Mouse (Mus musculus) heart, adult 11 months (tissue): Measurements from ENCODE around the gene Mdm2.

Experiments used
- DNase-seq: peaks from one replicate; pipeline ENCODE4 v3.0.0; 2022

Gene Mdm2

GRCm38 (mm10) chr10:117711408-117711807 lies 850 bp upstream of the Mdm2 start:
- peak; percentile 93 for DNase-seq

DNA sequence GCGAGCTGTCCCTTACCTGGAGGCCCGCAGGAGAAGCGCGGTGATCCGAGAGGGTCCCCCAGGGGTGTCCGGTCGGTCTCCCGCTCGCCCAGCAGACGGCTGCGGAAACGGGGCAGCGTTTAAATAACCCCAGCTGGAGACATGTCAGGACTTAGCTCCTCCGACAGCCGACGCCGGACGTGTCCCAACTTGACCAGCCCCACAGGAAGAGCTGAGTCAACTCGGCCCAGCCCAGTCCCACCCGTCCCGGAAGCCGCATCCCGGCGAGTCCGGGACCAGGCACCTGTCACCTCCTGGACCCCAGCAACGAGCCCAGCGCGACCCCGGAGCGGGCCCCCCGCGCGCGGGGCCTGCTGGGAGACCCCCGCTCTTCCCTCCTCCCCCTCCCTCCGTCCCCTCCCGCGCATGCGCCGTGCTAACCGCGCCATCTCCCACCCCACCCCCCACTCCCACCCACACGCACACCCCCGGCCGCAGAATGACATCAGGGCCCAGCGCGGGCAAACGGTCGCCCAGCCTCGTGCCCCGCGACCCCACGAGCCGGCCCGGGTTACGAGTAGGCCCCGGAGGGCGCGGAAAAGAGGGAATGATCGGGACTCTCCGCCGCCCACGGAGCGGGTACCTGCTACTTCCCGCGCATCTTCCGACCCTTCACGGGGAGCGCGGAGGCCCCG lies 491 bp downstream of the Mdm2 start:
- peak; percentile 99 for DNase-seq

DNA sequence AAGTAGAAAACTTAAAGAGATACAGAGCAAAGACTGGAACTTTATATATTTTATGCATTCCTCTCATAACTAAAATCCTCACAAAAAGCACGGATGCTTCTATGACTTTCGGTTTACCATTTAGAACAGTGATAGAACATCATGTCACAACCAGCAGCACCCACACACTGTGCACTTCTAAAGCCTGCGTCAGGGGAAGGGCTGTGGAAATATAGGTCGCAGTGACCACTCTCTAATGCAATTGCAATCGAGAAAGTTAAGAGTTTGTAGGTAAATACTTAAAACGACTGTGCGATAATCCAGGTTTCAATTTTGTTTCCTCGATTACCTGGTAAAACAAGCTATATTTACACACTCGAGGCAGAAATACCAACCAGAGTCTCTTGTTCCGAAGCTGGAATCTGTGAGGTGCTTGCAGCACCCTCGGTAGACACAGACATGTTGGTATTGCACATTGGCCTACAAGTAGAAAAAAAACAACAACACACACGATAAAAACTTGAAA lies 1.2 kb downstream of the Mdm2 start:
- DNase-seq: peak; percentile 74

- peak; percentile 76 for DNase-seq
These were observed 1.7 kb downstream of the Mdm2 start for GRCm38 (mm10) chr10:117708856-117709255.

DNA sequence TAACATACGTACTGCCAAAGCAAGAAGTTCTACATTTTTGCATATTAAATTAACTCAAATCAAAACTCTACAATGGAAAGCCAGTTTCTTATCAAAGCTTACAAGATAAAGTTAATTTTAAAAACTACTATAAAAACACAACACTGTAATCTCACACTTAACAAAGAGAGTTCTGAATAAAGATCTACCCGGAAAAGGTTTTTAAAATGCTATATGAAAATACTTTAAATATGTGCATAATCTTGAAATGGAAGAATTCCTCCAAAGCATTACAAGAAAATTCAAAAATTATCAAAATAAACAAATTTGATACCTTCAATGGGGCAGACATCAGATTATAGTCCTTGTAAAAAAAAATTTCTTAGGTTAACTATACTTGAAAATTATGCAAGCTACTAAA lies 2.2 kb downstream of the Mdm2 start:
- DNase-seq: no peak

DNA sequence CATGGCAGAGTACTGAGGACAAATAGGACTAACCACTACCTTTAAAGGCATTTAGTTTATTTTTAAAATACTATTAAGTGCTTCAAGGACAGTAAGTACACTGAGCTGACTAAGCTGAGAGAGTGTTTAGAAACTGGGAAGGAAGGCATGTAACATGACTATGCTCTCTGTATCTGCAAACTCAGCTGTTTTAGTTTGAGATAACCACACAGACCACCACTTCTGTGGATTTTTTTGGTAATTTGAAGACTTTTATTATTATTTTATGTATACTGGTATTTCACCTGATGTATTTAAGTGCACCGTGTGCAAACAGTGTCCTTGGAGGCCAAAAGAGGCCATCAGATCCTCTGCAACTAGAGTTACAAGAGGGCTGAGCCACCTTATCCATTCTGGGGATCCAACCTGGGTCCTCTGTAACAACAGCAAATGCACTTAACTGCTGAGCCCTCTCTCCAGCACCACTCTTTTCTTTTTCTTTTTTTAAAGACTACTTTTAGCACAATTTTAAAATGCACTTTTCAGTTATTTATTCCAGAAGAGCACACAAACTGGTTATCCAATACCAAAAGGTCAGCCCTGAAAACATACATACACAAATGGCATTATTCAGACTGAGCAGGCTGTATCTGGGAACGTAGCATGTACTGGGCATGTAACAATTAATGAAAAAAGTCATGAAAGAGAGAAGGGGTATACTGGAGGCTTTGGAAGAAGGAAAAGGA lies 3.3 kb downstream of the Mdm2 start:
- DNase-seq: peak; percentile 45

DNA sequence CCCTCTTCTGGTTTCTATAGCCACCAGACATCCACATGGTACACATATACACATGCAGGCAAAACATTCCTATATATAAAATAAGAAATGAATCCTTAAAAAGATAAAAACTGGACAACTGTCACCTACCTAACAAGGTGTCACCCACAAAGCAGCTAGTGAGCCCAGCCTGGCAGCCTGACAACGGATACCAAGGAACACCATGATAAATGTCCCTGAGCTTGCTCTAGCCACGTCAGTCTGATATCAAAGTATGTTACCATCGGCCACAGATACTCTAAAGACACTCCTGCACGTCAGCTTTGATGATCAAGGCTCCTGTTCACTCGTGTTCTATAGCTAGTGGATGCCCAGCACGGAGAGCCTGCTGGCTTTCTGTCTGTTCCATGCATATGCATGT lies 4.1 kb downstream of the Mdm2 start:
- peak; percentile 88 for DNase-seq

- no peak for DNase-seq
These were observed 4.8 kb downstream of the Mdm2 start for GRCm38 (mm10) chr10:117705806-117706205.

DNA sequence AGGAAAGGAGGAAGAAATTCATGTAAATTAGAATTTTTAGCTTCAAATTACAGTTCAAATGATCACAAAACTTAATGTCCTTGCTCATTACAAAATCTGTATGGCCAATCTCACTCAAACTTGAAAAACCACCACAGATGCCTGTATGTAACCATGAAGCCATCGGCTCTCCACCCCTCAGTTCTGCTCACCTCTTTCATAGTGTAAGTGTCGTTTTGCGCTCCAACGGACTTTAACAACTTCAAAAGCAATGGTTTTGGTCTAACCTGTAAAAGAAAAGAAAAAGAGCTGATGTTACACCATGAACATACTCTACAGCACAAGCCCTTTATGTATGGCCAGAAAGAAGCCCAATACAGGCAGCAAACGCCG lies 5.6 kb downstream of the Mdm2 start:
- peak; percentile 36 for DNase-seq

- peak; percentile 61 for DNase-seq
These were observed 6.1 kb downstream of the Mdm2 start for GRCm38 (mm10) chr10:117704314-117704963.

- peak; percentile 66 for DNase-seq
These were observed 7.1 kb downstream of the Mdm2 start for GRCm38 (mm10) chr10:117703506-117703905.

GRCm38 (mm10) chr10:117702024-117702833 lies 8.3 kb downstream of the Mdm2 start:
- peak; percentile 70 for DNase-seq

DNA sequence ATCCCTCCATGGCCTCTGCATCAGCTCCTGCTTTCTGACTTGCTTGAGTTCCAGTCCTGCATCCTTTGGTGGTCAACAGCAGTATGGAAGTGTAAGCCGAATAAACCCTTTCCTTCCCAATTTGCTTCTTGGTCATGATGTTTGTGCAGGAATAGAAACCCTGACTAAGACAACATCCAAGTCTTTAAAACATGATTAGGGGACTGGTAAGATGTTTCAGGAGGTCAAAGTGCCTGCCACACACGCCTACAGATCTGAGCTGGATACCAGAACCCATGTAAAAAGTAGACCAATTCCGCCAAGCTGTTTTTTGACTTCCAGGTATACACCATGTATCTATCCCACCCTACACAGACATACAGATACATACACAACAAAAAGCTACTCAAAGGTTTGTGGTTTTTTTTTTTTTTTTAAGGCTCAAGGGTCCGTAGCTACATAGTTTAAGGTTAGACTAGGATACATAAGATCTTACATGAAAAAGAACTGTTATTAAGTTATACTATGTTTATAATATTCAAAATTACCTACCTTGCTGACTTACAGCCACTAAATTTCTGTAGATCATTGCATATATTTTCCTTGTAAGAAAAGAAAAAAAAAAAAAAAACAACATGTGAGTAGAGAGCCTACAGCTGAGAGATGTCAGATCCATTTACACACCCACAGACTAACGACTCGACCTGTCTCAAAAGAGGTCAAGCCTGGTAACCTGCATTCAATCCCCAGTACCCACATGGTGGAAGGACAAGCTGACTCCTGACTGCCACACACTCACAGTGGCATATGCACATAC lies 9.3 kb downstream of the Mdm2 start:
- DNase-seq: peak; percentile 64

DNA sequence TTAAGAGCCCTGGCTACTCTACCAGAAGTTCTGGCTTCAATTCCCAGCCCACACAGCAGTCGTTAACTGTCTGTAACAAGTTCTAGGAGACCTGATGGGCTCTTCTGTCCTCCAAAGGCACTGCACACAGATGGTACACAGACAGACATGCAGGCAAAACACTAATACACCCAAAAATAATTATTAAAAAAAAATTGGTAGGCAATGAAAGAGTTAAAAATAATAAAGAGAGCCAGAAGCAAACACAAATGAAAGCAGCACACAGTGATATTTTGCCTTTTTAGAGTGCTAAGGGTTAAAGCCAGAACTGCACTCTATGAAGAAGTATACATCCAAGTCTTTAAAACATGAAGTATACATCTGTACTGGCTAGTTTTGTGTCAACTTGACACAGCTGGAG lies 10.1 kb downstream of the Mdm2 start:
- DNase-seq: no peak

GRCm38 (mm10) chr10:117699914-117700313 lies 10.6 kb downstream of the Mdm2 start:
- DNase-seq: no peak

DNA sequence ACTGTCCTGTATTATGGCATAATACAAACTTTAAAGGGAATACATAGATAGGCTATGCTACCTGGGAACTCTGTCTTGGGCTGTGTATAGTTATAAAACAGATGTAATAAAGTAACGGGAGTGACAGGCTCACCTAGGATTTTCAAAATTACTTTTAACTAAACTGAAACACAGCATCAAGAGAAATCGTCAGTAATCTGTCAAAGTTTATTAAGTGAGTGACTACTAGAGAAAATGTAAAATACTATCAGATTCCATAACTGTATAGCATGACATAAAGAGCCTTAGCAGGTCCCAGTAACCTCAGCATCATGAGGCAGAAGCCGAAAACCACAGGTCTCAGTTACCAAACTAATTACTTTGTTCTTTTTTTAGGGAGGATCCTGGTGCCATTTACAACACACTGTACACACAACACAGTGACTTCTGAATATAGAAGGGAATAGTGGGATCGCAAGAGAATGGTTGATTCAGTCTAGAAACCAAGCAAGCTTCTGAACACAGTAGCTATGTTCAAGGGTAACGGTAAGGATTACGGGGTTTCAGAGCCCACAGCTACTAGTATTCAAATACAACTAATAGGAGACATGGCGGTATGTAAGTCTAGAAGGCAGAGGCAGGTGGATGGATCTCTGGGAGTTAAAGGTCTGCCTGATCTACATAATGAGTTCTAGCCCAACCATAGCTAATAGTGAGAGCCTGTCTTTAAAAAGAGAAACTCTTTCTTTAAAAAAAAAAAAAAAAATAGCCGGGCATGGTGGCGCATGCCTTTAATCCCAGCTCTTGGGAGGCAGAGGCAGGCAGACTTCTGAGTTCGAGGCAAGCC lies 12.0 kb downstream of the Mdm2 start:
- DNase-seq: no peak

DNA sequence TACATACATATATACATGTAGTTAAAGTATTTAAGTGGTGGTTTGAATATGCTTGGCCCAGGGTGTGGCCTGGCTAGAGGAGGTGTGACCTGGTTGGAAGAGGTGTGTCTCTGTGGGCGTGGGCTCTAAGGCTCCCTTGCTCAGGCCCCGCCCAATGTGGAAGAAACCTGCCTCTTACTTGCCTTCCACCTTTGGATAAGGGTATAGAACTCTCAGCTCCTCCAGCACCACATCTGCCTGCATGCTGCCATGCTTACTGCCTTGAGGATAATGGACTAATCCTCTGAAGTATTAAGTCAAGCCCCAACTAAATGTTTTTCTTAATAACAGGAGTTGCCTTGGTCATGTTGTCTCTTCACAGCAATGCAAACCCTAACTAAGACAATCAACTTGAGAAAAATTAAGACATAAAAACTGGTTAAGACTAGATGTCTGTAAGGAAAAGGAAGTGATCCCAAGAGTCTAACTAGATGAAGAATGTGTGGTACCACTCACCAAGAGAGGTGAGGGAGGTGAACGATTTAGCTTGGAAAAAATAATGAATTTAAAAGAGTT lies 12.9 kb downstream of the Mdm2 start:
- no peak for DNase-seq

GRCm38 (mm10) chr10:117696827-117697560 lies 13.6 kb downstream of the Mdm2 start:
- no peak for DNase-seq

GRCm38 (mm10) chr10:117696021-117696826 lies 14.3 kb downstream of the Mdm2 start:
- DNase-seq: no peak
